Mouse (Mus musculus) layer of hippocampus, adult 18-20 months (tissue): Measurements from ENCODE around the gene Slc25a40. TPM values are rescaled to one million over a fixed set of nuclear protein-coding genes. Genes with fewer than 3 reads are reported as not detected.

ENCODE experiments used
- DNase-seq, 2 experiments: peaks; one replicate each; pipeline ENCODE4 v3.0.0; 2022; ENCODE audit warnings: low spot score in 2 of 2
- long read RNA-seq: library from polyadenylated mRNA; stranded (forward); transcript quantifications from one replicate; pipeline ENCODE4 v2.0.0, GENCODE M21; 2021
- total RNA-seq, 2 experiments: library from RNA; stranded (reverse); gene quantifications; 2 replicates each; pipeline ENCODE4 v1.2.3; 2021

Gene Slc25a40
- total RNA-seq: 10 to 100 TPM; 11.5 to 12.2 TPM
- long read RNA-seq, partial matches to known transcripts: 0 of 6 reads
- long read RNA-seq, other reads (novel, unspliced or antisense): 4 of 6 reads

- peak; percentile 86 to 87 for DNase-seq
Observed at GRCm38 (mm10) chr5:8422157-8422931, at the start of gene Slc25a40, which contains the start of gene Dbf4. TSS of gene Slc25a40 (plus strand) at chr5:8422850. TSS of gene Dbf4 (minus strand) at chr5:8422716.

GRCm38 (mm10) chr5:8373415-8373814 lies 49.2 kb upstream of the Slc25a40 start:
- DNase-seq: no peak

GRCm38 (mm10) chr5:8374297-8374906 lies 48.2 kb upstream of the Slc25a40 start:
- DNase-seq: no peak

GRCm38 (mm10) chr5:8393891-8394583 lies 28.6 kb upstream of the Slc25a40 start:
- no peak for DNase-seq

- DNase-seq: peak in 1 of 2 experiments; percentile 8
Observed at GRCm38 (mm10) chr5:8397587-8398249, 24.9 kb upstream of the Slc25a40 start.

- DNase-seq: no peak
Observed at GRCm38 (mm10) chr5:8408746-8409145, 13.9 kb upstream of the Slc25a40 start.

- no peak for DNase-seq
Observed at GRCm38 (mm10) chr5:8416683-8417413, 5.8 kb upstream of the Slc25a40 start.

GRCm38 (mm10) chr5:8417443-8417842 lies 5.2 kb upstream of the Slc25a40 start:
- no peak for DNase-seq

GRCm38 (mm10) chr5:8421424-8421823 lies 1.2 kb upstream of the Slc25a40 start:
- DNase-seq: no peak

GRCm38 (mm10) chr5:8422932-8423928 lies 580 bp downstream of the Slc25a40 start:
- DNase-seq: peak in 1 of 2 experiments; percentile 29

- DNase-seq: no peak
Observed at GRCm38 (mm10) chr5:8424116-8424515, 1.5 kb downstream of the Slc25a40 start.

- no peak for DNase-seq
Observed at GRCm38 (mm10) chr5:8425899-8426298, 3.2 kb downstream of the Slc25a40 start.

- DNase-seq: no peak
Observed at GRCm38 (mm10) chr5:8437481-8438156, 15.0 kb downstream of the Slc25a40 start.

- no peak for DNase-seq
Observed at GRCm38 (mm10) chr5:8439095-8439494, 16.4 kb downstream of the Slc25a40 start.

- no peak for DNase-seq
Observed at GRCm38 (mm10) chr5:8455565-8455964, 32.9 kb downstream of the Slc25a40 start.

GRCm38 (mm10) chr5:8456561-8456960 lies 33.9 kb downstream of the Slc25a40 start:
- DNase-seq: no peak

GRCm38 (mm10) chr5:8487989-8488700 lies 65.5 kb downstream of the Slc25a40 start:
- no peak for DNase-seq

GRCm38 (mm10) chr5:8488701-8489297 lies 66.1 kb downstream of the Slc25a40 start:
- no peak for DNase-seq
